10 mouse cellular contexts compared by ENCODE assay signal in genomic region chr4:129578466-129578865, GRCm38 (mm10). TPM values are rescaled to one million over a fixed set of nuclear protein-coding genes. Genes with fewer than 3 reads are reported as not detected.
A peak's percentile ranks its signal among the peaks of the same experiment; 100 is the strongest.
DNase-seq lines count a peak whose midpoint lies in the region; ATAC-seq and TF ChIP-seq lines count a peak whose summit lies in the region.
"Had no signal": no experiment of that assay in that cellular context is flagged by ENCODE, and none has a peak within 500 bp of the region (broad histone marks: within the 10 kb centered on the region; RNA-seq: fewer than 3 reads in every experiment).

Gene Fam167b, minus strand, starts transcription at chr4:129578549.

- no peak for TF ChIP-seq CTCF in forebrain, postnatal 0 days (IDR thresholded peaks at IDR 0.05; ENCODE audit: low read depth)
- no peak for TF ChIP-seq CTCF in bone marrow macrophage, adult 2 months (IDR thresholded peaks at IDR 0.05; ENCODE audit: low read depth, low read length)

- H3K36me3 ChIP-seq in forebrain, embryonic 13.5 days (ENCODE audit: poor library complexity, severe bottlenecking): no peaks in the 10 kb centered on the region
- H3K36me3 ChIP-seq in forebrain, postnatal 0 days (ENCODE audit: insufficient read depth): no peaks in the 10 kb centered on the region
- H3K36me3 ChIP-seq in hindbrain, embryonic 14.5 days (replicated peaks; ENCODE audit: control insufficient read depth, insufficient read depth): no peaks in the 10 kb centered on the region
- H3K36me3 ChIP-seq in liver, embryonic 15.5 days (replicated peaks): no peaks in the 10 kb centered on the region

- no peak for DNase-seq in forebrain, postnatal 0 days
- DNase-seq in hindbrain, embryonic 14.5 days (ENCODE audit: low spot score): no peak
- DNase-seq in layer of hippocampus, adult 8-10 months (ENCODE audit: low spot score in 2 of 2): no peak
- no peak for DNase-seq in right cerebral cortex, postnatal 25 days
- DNase-seq in gastrocnemius, postnatal 14 days: no peak

- no peaks in the 10 kb centered on the region for H3K9me3 ChIP-seq in forebrain, embryonic 13.5 days (replicated peaks)
- no peaks in the 10 kb centered on the region for H3K9me3 ChIP-seq in forebrain, postnatal 0 days (ENCODE audit: low read length)
- H3K9me3 ChIP-seq in hindbrain, embryonic 14.5 days (ENCODE audit: control insufficient read depth, low read length): no peaks in the 10 kb centered on the region
- H3K9me3 ChIP-seq in liver, embryonic 15.5 days (replicated peaks): no peaks in the 10 kb centered on the region

- no peak for ATAC-seq in forebrain, embryonic 13.5 days
- ATAC-seq in forebrain, postnatal 0 days: no peak
- no peak for ATAC-seq in hindbrain, embryonic 14.5 days (ENCODE audit: low FRiP score)
- ATAC-seq in liver, embryonic 15.5 days (ENCODE audit: insufficient read depth): no peak

- H3K27me3 ChIP-seq in forebrain, embryonic 13.5 days: no peaks in the 10 kb centered on the region
- H3K27me3 ChIP-seq in forebrain, postnatal 0 days (ENCODE audit: insufficient read depth, low read length): no peaks in the 10 kb centered on the region
- H3K27me3 ChIP-seq in hindbrain, embryonic 14.5 days (ENCODE audit: control insufficient read depth, insufficient read depth, low read length): no peaks in the 10 kb centered on the region
- peaks cover 35% of the 10 kb centered on the region for H3K27me3 ChIP-seq in liver, embryonic 15.5 days

- 91% methylated on average over 5 of the region's 5 CpGs for WGBS in forebrain, embryonic 13.5 days
- WGBS in forebrain, postnatal 0 days: 95% methylated on average over 5 of the region's 5 CpGs
- 88% methylated on average over 5 of the region's 5 CpGs for WGBS in hindbrain, embryonic 14.5 days
- WGBS in liver, embryonic 15.5 days (ENCODE audit: insufficient replicate concordance): 42% methylated on average over 5 of the region's 5 CpGs

- H3K4me3 ChIP-seq in forebrain, embryonic 13.5 days: no peak within 1 kb of the TSS
- H3K4me3 ChIP-seq in forebrain, postnatal 0 days (ENCODE audit: low read depth, low read length): no peak within 1 kb of the TSS
- no peak within 1 kb of the TSS for H3K4me3 ChIP-seq in bone marrow macrophage, adult 2 months (ENCODE audit: insufficient read depth, low read length)
- H3K4me3 ChIP-seq in hindbrain, embryonic 14.5 days (replicated peaks; ENCODE audit: low read length): no peak within 1 kb of the TSS
- peak within 1 kb of the TSS; percentile 12; the same call in 1 of the 2 replicates for H3K4me3 ChIP-seq in liver, embryonic 15.5 days (replicated peaks)
- H3K4me3 ChIP-seq: myocyte had no signal

- TF ChIP-seq POLR2A in bone marrow macrophage, adult 2 months (IDR thresholded peaks at IDR 0.05; ENCODE audit: borderline replicate concordance, low read depth, low read length): no peak

- no peak within 1 kb of the TSS for H3K9ac ChIP-seq in forebrain, embryonic 13.5 days
- no peak within 1 kb of the TSS for H3K9ac ChIP-seq in forebrain, postnatal 0 days
- H3K9ac ChIP-seq in hindbrain, embryonic 14.5 days: no peak within 1 kb of the TSS
- peak within 1 kb of the TSS; percentile 22; the same call in 1 of the 2 replicates for H3K9ac ChIP-seq in liver, embryonic 15.5 days

- H3K4me1 ChIP-seq in forebrain, embryonic 13.5 days: peaks cover 7% of the 10 kb centered on the region; the same call in 1 of the 2 replicates
- H3K4me1 ChIP-seq in forebrain, postnatal 0 days (ENCODE audit: insufficient read depth): no peaks in the 10 kb centered on the region
- H3K4me1 ChIP-seq in bone marrow macrophage, adult 2 months (ENCODE audit: control insufficient read depth, insufficient read depth, low read length): peaks cover 36% of the 10 kb centered on the region
- no peaks in the 10 kb centered on the region for H3K4me1 ChIP-seq in hindbrain, embryonic 14.5 days (replicated peaks; ENCODE audit: control insufficient read depth, insufficient read depth, low read length)
- peaks cover 10% of the 10 kb centered on the region for H3K4me1 ChIP-seq in liver, embryonic 15.5 days (replicated peaks)

- H3K4me2 ChIP-seq in forebrain, embryonic 13.5 days: peak within 1 kb of the TSS; percentile 24
- H3K4me2 ChIP-seq in forebrain, postnatal 0 days (ENCODE audit: low read depth): no peak within 1 kb of the TSS
- H3K4me2 ChIP-seq in hindbrain, embryonic 14.5 days (replicated peaks): peak within 1 kb of the TSS; percentile 8; the same call in 1 of the 2 replicates
- H3K4me2 ChIP-seq in liver, embryonic 15.5 days: no peak within 1 kb of the TSS

- no peak within 1 kb of the TSS for H3K27ac ChIP-seq in forebrain, embryonic 13.5 days
- H3K27ac ChIP-seq in forebrain, postnatal 0 days (ENCODE audit: low read depth, low read length): no peak within 1 kb of the TSS
- peak within 1 kb of the TSS; percentile 46 for H3K27ac ChIP-seq in bone marrow macrophage, adult 2 months (ENCODE audit: insufficient read depth, low read depth, low read length)
- H3K27ac ChIP-seq in hindbrain, embryonic 14.5 days: no peak within 1 kb of the TSS
- no peak within 1 kb of the TSS for H3K27ac ChIP-seq in liver, embryonic 15.5 days (replicated peaks)

- intact Hi-C loops in gastrocnemius, postnatal 14 days (cut with DNase I; ENCODE audit: low total_unique reads): no loop called here

RNA-seq across cellular contexts. Expression of gene Fam167b, which starts in this region (rescaled TPM):
- polyA plus RNA-seq in forebrain, embryonic 13.5 days (2015; fragmentation: Nextera tagmentation; extraction: Ambion mirVana): 0.31 and 0.68 TPM in 2 replicates
- total RNA-seq in forebrain, postnatal 0 days (2014; rRNA removed): not detected in 2 replicates
- 0.23 TPM in 1 of 2 replicates, not detected in the other for polyA plus RNA-seq in forebrain, postnatal 0 days (2015; fragmentation: Nextera tagmentation; extraction: Ambion mirVana)
- polyA plus RNA-seq in bone marrow macrophage, adult 2 months (2012; ENCODE audit: insufficient read depth, insufficient read length, missing spikeins): 1.2 and 2.6 TPM in 2 replicates
- 0.39 and 1.0 TPM in 2 replicates for polyA plus RNA-seq in hindbrain, embryonic 14.5 days (2014; fragmentation: Nextera tagmentation; extraction: Ambion mirVana)
- polyA plus RNA-seq in liver, embryonic 15.5 days (2015; fragmentation: Nextera tagmentation; extraction: Ambion mirVana): 6.7 and 7.2 TPM in 2 replicates
- 1 to 10 TPM in 2 of 4 experiments, under 1 TPM in 1, not detected in 1; 0.70 to 2.4 (median 2.3) TPM for total RNA-seq in layer of hippocampus, adult 8-10 months (2022)
- under 1 TPM; 0.62 to 0.66 TPM for total RNA-seq in gastrocnemius, postnatal 14 days (2021)
- total RNA-seq: hematopoietic stem cell, adult 5-6 weeks had no signal

Comparison
In these comparisons a context has a peak if more than half of its experiments do, and no peak if none do; other contexts are left out.
1. H3K4me2 ChIP-seq: peak in forebrain, embryonic 13.5 days (single experiment) and hindbrain, embryonic 14.5 days (single experiment); none in forebrain, postnatal 0 days (single experiment) and liver, embryonic 15.5 days (single experiment).